Mouse (Mus musculus): Measurements from ENCODE around the gene Sash1.

- no peak for TF ChIP-seq ELF1 (IDR thresholded peaks at IDR 0.05; ENCODE audit: low read depth, low read length)
- TF ChIP-seq TCF12 (IDR thresholded peaks at IDR 0.05; ENCODE audit: low read depth, low read length), result no peak
- TF ChIP-seq CTCF (conservative IDR thresholded peaks at IDR 0.05 in 1 of 2, IDR thresholded peaks at IDR 0.05 in 1 of 2; ENCODE audit: low read depth in 2 of 2, low read length in 2 of 2), result no peak
- no peak for TF ChIP-seq HCFC1 (IDR thresholded peaks at IDR 0.05; ENCODE audit: low read depth, low read length)
- TF ChIP-seq ETS1 (conservative IDR thresholded peaks at IDR 0.05; ENCODE audit: low read depth, low read length), result no peak
- TF ChIP-seq USF2 (conservative IDR thresholded peaks at IDR 0.05; ENCODE audit: low read depth, low read length), result no peak
These were observed 145.1 kb downstream of the Sash1 start for GRCm38 (mm10) chr10:8740797-8741196.

Measured in CH12.LX (cell line).